Mouse (Mus musculus) cerebellum, adult 2 months (tissue): ENCODE data around the gene Myh11. TPM values are rescaled to one million over a fixed set of nuclear protein-coding genes. Genes with fewer than 3 reads are reported as not detected.
A peak's percentile ranks its signal among the peaks of the same experiment; 100 is the strongest.

Experiments
- DNase-seq, 2 experiments: peaks; one replicate each; pipeline ENCODE4 v3.0.0; 2021
- H3K27ac ChIP-seq: fragments of 200-500 bp; 2 replicates; pipeline ENCODE4 v1.5.1; 2012; ENCODE audit warnings: low read length, control low read depth, inconsistent platforms; ENCODE audit not compliant: insufficient read depth
- H3K27me3 ChIP-seq: fragments of 200-500 bp; 2 replicates; pipeline ENCODE4 v1.6.1; 2012; ENCODE audit warnings: inconsistent platforms, mild to moderate bottlenecking, low read length, moderate library complexity; ENCODE audit not compliant: control insufficient read depth, insufficient read depth
- H3K4me1 ChIP-seq: fragments of 200-500 bp; 2 replicates; pipeline ENCODE4 v1.6.1; 2011; ENCODE audit warnings: low read length; ENCODE audit not compliant: control insufficient read depth, insufficient read depth
- H3K4me3 ChIP-seq: fragments of 200-500 bp; replicated peaks from 2 replicates; pipeline ENCODE3; 2011; ENCODE audit warnings: mild to moderate bottlenecking, low read depth, low read length, control low read depth; ENCODE audit not compliant: insufficient read depth
- CTCF ChIP-seq: fragments of 200-500 bp; IDR thresholded peaks from 2 replicates; pipeline ENCODE4 v1.5.1; 2011; ENCODE audit warnings: low read depth, mild to moderate bottlenecking, control low read depth, low read length, moderate library complexity, borderline replicate concordance; ENCODE audit not compliant: insufficient read depth
- POLR2A ChIP-seq: fragments of 200-500 bp; IDR thresholded peaks from 2 replicates; pipeline ENCODE4 v1.6.1; 2011; ENCODE audit warnings: low read length, control low read depth, borderline replicate concordance; ENCODE audit not compliant: insufficient read depth
- WGBS: fragments of 180-500 bp; shearing (Covaris S2); methylation state at CpG from one replicate; pipeline ENCODE4 v1.1.7; 2018; 5-methylcytosine and 5-hydroxymethylcytosine counted together
- polyA plus RNA-seq: library from polyadenylated mRNA; depleted of rRNA; stranded (reverse); fragments of >200 nt; gene quantifications from 2 replicates; pipeline ENCODE4 v1.2.3, GENCODE M21; 2012; rRNA removed

Myh11 gene
- polyA plus RNA-seq: 4.3 and 5.3 TPM in 2 replicates

DNA sequence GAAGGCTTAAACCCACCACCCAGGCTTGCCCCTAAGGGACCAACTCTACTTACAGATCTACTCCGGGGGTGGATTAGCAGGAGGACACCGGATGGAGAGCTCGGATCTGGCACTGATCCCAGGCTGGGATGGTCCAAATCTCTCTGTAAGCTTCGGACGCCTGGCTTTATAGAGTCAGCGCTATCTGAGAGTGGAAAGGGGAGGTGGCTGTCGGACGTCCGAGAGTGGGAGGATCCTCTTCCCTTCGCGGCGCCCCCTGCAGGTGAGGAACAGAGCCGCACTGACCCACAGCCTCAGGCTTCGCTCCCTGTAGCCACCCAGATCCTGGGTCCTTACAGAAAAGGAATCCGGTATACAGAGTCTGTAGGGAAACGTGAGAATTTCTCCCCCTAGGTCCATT, at the start of gene Myh11:
Myh11 (minus strand) TSS at position 150 of the 400 bp plus-strand sequence.
- H3K4me3 ChIP-seq: peak within 1 kb of the TSS; percentile 18
- no peaks in the 10 kb centered on the region for H3K27me3 ChIP-seq
- TF ChIP-seq POLR2A (no peak), CTCF (0 out of 2 replicates have a peak, but pooled peaks have one; percentile 20)
- H3K4me1 ChIP-seq: peaks cover 5% of the 10 kb centered on the region; the same call in 1 of the 2 replicates
- WGBS: under 1% methylated on average over 16 of the region's 16 CpGs
- no peak within 1 kb of the TSS for H3K27ac ChIP-seq
- peak; percentile 21 to 33 for DNase-seq

DNA sequence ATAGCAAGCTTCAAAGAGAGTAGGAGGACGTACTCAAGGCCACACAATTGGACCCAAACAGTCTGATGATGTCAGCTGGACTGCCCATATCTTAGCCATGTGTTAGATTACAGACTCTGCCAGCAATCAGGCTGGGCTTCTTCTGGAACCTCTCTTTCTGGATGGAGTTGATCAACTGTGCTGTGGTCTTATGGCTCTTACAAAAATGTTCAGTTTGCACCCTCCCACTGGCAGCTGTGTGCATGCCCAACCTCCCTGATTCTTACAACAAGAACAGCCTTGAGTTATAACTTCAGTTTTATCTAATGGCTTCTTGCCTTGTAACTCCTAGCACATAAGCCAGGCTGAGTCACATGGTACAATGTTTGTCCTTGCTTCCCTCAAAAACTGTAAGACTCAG, 37.0 kb upstream of the Myh11 start:
- TF ChIP-seq POLR2A (no peak), CTCF (no peak)
- 36% methylated on average over 1 of the region's 1 CpGs for WGBS
- H3K27ac ChIP-seq: no peak overlapping the region
- no peak for DNase-seq
- no peak overlapping the region for H3K4me3 ChIP-seq
- no peaks in the 10 kb centered on the region for H3K4me1 ChIP-seq
- no peaks in the 10 kb centered on the region for H3K27me3 ChIP-seq

DNA sequence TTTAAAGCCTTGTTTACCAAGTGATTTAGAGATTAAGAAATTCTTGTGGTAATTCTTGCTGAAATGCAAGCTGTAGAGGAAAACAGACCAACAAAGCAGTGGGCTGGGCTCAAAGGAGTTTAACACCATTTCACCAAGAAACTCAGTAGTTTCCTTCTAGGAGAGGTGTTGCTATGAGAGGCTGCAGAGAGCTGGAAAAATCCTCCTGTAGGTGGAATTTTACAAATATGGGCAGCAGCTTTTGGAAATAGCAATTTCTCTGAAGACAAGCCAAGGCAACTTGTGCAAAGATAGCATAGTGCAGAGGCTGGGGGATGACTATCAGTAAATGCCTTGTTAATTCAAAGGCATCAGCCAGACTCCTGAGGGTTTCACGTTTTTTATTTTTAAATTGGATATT, 29.3 kb upstream of the Myh11 start:
- no peaks in the 10 kb centered on the region for H3K4me1 ChIP-seq
- H3K27ac ChIP-seq: no peak overlapping the region
- no peaks in the 10 kb centered on the region for H3K27me3 ChIP-seq
- no peak overlapping the region for H3K4me3 ChIP-seq
- DNase-seq: no peak
- no peak for TF ChIP-seq CTCF
- TF ChIP-seq POLR2A: no peak
- 50% methylated on average over 1 of the region's 1 CpGs for WGBS

DNA sequence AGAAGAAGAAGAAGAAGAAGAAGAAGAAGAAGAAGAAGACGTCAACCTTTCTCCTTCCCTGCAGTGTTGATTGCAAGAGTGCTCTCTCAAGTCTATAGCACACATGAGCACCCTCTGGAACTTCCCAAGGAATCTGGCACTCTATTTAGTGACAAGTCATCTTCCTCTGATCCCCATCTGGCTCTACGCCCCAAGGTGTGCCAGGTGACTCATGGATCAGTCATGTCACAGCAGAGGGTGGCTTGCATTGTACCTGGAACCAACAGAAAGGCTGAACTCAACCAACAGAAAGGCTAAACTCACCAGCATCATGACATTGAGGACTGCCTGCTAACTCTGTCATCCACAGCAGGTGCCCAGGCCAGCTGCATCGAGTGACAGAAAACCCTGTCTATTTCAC, 28.5 kb upstream of the Myh11 start:
- no peak for TF ChIP-seq CTCF
- Histone ChIP-seq H3K4me3 (no peak overlapping the region), H3K27ac (no peak overlapping the region), H3K4me1 (no peaks in the 10 kb centered on the region; the same call in 1 of the 2 replicates), H3K27me3 (no peaks in the 10 kb centered on the region)
- DNase-seq: no peak
- WGBS: 88% methylated on average over 3 of the region's 3 CpGs

DNA sequence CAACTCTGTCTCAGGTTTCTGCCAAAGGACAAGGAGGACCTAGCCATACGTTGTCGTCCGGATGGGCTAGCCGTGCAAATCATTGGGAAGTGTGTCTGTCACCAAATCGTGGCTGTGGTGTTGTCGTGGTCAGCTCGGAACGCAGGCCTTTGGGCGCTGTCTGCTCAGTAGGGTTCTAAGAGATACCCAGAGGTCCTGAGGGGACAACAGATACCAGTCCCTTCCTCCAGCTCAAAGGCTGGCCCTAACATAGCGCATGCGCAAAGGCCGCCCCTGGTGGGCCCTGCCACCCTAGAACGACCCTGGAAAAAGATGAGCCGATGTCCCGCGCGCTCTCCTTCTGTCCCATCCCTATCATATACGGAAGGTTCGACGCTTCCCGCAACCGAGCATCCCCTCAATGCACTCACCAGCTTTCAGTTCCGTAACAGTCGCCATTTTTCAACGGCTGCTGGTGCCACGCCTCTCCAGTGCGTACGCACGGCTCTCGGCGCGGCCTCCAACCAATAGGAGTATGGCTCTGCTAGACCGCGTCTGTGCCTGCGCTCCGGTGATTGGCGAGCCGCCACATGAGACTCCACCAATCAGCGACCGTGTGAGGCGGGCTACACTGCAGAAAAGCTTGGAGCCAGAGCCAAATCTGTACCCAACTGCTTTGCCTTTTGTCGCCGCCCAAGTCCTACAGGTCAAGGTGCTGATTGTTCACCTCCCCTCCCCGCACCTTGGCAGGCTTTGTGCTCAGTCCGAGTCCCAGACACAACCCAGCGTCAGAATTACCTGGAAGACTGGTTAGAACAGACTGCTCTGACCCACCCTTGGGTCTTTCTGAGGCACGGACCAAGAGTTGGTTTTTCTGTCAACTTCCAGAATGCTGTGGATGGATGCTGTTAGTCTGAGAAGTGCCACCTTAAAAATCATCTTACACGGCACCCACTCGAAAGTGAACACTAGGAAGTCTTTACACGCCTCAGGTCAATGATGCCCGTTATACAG, 26.0 kb upstream of the Myh11 start, which contains the start of gene Fopnl:
Fopnl (minus strand) TSS at position 522 of the 993 bp plus-strand sequence.
- Histone ChIP-seq H3K4me1 (no peaks in the 10 kb centered on the region; the same call in 1 of the 2 replicates), H3K27ac (peak within 1 kb of the TSS; percentile 73), H3K4me3 (peak within 1 kb of the TSS; percentile 93), H3K27me3 (no peaks in the 10 kb centered on the region)
- peak; percentile 98 to 99 for DNase-seq
- TF ChIP-seq POLR2A (peak; percentile 77; the same call in 1 of the 2 replicates), CTCF (no peak)
- WGBS: 2% methylated on average over 51 of the region's 51 CpGs

DNA sequence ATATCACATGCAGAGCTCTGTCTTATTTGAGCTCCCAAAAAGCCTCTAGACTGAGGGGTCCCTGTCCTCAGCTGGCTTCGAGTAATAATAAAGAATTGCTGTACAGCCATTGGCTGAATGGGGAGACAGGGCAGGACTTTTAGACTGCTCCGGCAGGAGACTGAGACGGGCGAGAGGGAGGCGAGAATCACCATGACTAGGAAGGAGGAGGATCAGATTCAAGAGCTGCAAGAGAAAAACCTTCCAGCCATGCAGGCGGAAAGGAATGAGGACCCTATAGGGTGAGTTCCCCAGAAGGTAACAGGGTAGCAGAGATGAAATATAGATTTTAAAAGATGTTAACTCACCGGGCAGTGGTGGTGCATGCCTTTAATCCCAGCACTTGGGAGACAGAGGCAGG, 21.7 kb upstream of the Myh11 start:
- H3K4me1 ChIP-seq: no peaks in the 10 kb centered on the region; the same call in 1 of the 2 replicates
- TF ChIP-seq POLR2A (no peak), CTCF (no peak)
- H3K27me3 ChIP-seq: no peaks in the 10 kb centered on the region
- WGBS: 87% methylated on average over 7 of the region's 7 CpGs
- H3K4me3 ChIP-seq: no peak overlapping the region
- H3K27ac ChIP-seq: no peak overlapping the region
- DNase-seq: no peak

DNA sequence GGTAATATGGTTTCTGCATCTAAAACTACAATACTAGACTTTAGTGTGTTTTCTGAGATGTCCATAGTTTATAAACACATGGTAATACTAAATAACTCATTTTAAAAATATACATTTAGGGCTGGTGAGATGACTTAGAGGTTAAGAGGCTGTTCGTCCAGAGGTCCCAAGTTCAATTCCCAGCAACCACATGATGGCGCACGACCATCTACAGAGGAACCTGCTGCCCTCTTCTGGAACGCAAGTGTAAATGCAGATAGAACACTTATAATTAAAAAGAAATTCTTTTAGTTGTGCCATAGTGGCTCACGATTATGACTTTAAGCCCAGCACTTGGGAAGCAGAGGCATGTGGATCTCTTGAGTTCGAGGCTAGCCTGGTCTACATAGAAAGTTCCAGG, 20.2 kb upstream of the Myh11 start:
- H3K4me3 ChIP-seq: no peak overlapping the region
- TF ChIP-seq CTCF (peak; percentile 55; the same call in 1 of the 2 replicates), POLR2A (no peak)
- DNase-seq: no peak
- H3K27me3 ChIP-seq: no peaks in the 10 kb centered on the region
- H3K27ac ChIP-seq: no peak overlapping the region
- H3K4me1 ChIP-seq: no peaks in the 10 kb centered on the region; the same call in 1 of the 2 replicates
- WGBS: 42% methylated on average over 6 of the region's 6 CpGs
